Mouse (Mus musculus): ENCODE results near the gene Tagln3. TPM values are rescaled to one million over a fixed set of nuclear protein-coding genes. Genes with fewer than 3 reads are reported as not detected.

The Tagln3 gene
- polyA plus RNA-seq (2011; ENCODE audit: insufficient read depth, insufficient read length, low read depth, missing spikeins) = 3.7 and 4.9 TPM in 2 replicates

DNA sequence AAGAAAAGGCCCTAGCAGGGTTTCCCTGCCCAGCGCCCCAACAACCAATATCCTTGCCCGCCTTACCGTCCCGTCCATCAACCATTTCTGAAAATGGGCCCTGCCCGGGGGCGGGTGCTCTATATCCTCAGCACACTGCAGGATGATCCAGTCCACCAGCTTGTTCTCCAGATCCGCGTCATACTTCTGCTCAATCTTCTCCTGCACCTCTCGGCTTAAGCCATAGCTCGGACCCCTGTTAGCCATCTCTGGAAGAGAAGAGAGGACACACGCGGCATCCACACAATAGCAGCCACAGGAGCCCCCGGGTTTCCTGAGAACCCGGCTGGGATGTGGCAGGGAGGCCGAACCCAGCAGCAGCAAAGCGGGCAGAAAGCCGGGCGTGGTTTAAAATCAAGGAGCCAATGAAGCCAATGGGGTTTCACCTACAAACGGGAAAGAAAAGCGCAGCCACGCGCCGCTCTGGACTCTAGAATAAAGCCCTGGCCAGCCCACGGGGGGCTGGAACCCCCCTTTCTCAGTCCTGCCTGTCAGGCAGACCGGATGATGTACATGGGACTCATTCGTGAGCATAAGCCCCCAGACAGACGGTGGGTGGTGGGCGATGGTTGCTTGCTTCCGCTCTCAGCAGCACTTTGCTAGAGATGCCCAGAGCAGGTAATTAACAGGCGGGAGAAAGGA, at the start of gene Tagln3:
TSS of gene Tagln3 (minus strand) at position 548 of the 681 bp plus-strand sequence.
- Histone ChIP-seq H3K4me1 (ENCODE audit: control insufficient read depth, insufficient read depth, low read length) (no peaks in the 10 kb centered on the region), H3K27ac (ENCODE audit: insufficient read depth, low read length) (peak within 1 kb of the TSS; percentile 7; the same call in 1 of the 2 replicates), H3K36me3 (ENCODE audit: control insufficient read depth, insufficient read depth, low read length, poor library complexity, severe bottlenecking) (no peaks in the 10 kb centered on the region), H3K9ac (ENCODE audit: low read depth, poor library complexity, severe bottlenecking) (peak within 1 kb of the TSS; percentile 51), H3K27me3 (ENCODE audit: control insufficient read depth, insufficient read depth, low read length, poor library complexity, severe bottlenecking) (no peaks in the 10 kb centered on the region), H3K4me3 (ENCODE audit: low read depth, low read length) (peak within 1 kb of the TSS; percentile 74), H3K9me3 (replicated peaks; ENCODE audit: control insufficient read depth, insufficient read depth, low read length, poor library complexity, severe bottlenecking) (no peaks in the 10 kb centered on the region)
- TF ChIP-seq POLR2A (IDR thresholded peaks at IDR 0.05; ENCODE audit: insufficient read depth, low read length) (no peak), EP300 (IDR thresholded peaks at IDR 0.05; ENCODE audit: insufficient read depth, low read depth, low read length) (no peak), CTCF (IDR thresholded peaks at IDR 0.05; ENCODE audit: low read depth, low read length) (no peak)

DNA sequence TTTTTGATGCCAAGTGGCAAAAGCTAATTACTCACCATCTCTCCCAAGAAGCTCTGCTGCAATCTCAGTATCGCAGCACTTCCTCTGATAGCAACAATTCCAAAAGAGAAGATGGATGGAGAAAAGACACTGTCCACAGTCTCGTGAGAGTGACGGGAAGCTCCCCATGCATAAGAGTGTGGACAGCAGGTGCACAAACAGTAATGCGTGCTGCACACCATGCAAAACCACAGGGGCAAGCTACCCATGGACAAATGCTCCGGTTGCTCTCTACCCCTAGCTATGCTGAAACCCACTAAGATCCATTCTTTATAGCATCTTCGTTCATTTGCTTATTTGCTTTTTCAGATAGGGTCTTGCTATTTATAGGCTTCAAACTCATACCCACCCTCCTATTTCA, 46.5 kb upstream of the Tagln3 start:
- H3K27me3 ChIP-seq (ENCODE audit: control insufficient read depth, insufficient read depth, low read length, poor library complexity, severe bottlenecking) = no peaks in the 10 kb centered on the region
- H3K4me3 ChIP-seq (ENCODE audit: low read depth, low read length) = no peak overlapping the region
- no peak for TF ChIP-seq EP300 (IDR thresholded peaks at IDR 0.05; ENCODE audit: insufficient read depth, low read depth, low read length)
- TF ChIP-seq CTCF (IDR thresholded peaks at IDR 0.05; ENCODE audit: low read depth, low read length) = no peak
- no peak for TF ChIP-seq POLR2A (IDR thresholded peaks at IDR 0.05; ENCODE audit: insufficient read depth, low read length)
- no peaks in the 10 kb centered on the region for H3K4me1 ChIP-seq (ENCODE audit: control insufficient read depth, insufficient read depth, low read length)
- H3K9me3 ChIP-seq (replicated peaks; ENCODE audit: control insufficient read depth, insufficient read depth, low read length, poor library complexity, severe bottlenecking) = no peaks in the 10 kb centered on the region
- no peaks in the 10 kb centered on the region for H3K36me3 ChIP-seq (ENCODE audit: control insufficient read depth, insufficient read depth, low read length, poor library complexity, severe bottlenecking)
- no peak overlapping the region for H3K9ac ChIP-seq (ENCODE audit: low read depth, poor library complexity, severe bottlenecking)
- no peak overlapping the region for H3K27ac ChIP-seq (ENCODE audit: insufficient read depth, low read length)

DNA sequence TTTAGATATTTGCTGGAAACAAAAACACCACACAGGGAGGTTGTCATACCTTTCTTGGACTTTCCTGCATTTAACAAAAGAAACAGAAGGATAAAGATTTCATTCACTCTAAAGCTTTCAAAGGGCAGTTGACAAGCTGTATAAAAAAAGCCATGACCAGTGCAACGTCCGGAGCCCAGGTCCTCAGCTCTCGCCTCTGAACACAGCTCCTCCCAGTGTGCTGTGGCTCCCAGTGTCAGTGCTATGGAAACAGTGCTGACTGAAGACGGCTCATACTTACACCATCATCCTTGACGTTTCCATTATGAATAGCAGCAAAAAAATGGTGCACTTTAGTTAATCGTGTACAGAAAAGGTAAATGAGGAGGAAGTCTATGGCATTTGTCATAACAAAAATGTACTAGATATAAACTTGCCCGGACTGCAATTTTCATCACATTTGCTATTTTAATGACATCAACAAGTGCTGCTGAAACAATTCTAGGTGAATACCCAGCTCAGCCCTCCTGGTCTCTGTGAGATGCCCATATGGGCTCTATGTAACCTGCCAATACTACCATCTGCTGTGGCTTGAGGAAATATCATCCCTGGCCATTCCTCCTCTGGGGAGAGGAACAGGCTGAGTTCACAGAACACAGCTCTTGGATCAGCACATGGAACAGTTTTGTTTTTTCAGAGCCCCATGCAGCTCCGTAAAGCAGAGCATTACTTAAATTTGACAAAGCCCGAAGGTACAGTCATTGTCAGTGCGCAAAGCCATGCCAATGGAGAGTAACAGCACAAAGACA, 43.6 kb upstream of the Tagln3 start:
- H3K9ac ChIP-seq (ENCODE audit: low read depth, poor library complexity, severe bottlenecking) = no peak overlapping the region
- H3K36me3 ChIP-seq (ENCODE audit: control insufficient read depth, insufficient read depth, low read length, poor library complexity, severe bottlenecking) = no peaks in the 10 kb centered on the region
- no peak for TF ChIP-seq EP300 (IDR thresholded peaks at IDR 0.05; ENCODE audit: insufficient read depth, low read depth, low read length)
- TF ChIP-seq POLR2A (IDR thresholded peaks at IDR 0.05; ENCODE audit: insufficient read depth, low read length) = no peak
- TF ChIP-seq CTCF (IDR thresholded peaks at IDR 0.05; ENCODE audit: low read depth, low read length) = no peak
- H3K27ac ChIP-seq (ENCODE audit: insufficient read depth, low read length) = no peak overlapping the region
- no peak overlapping the region for H3K4me3 ChIP-seq (ENCODE audit: low read depth, low read length)
- no peaks in the 10 kb centered on the region for H3K4me1 ChIP-seq (ENCODE audit: control insufficient read depth, insufficient read depth, low read length)
- H3K27me3 ChIP-seq (ENCODE audit: control insufficient read depth, insufficient read depth, low read length, poor library complexity, severe bottlenecking) = no peaks in the 10 kb centered on the region
- no peaks in the 10 kb centered on the region for H3K9me3 ChIP-seq (replicated peaks; ENCODE audit: control insufficient read depth, insufficient read depth, low read length, poor library complexity, severe bottlenecking)

DNA sequence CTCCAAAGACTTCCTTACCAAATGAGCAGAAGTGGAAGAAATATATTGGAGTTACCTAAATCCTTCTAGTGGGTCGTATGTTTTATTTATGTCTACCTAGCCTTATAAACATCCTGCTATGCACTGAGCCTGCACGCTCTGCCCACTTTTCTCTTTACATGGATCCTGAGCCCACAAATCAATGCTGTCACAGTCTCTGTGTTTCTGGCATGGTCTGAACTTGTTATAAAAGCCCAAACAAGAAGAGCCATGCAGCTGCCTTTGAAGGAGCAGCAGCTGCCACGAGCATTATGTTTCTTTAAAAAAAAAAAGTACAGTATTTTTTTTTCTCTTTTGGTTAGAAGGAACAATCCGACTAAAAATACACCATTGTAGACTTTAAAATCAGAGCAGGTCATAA, 43.0 kb upstream of the Tagln3 start:
- H3K4me3 ChIP-seq (ENCODE audit: low read depth, low read length) = no peak overlapping the region
- H3K36me3 ChIP-seq (ENCODE audit: control insufficient read depth, insufficient read depth, low read length, poor library complexity, severe bottlenecking) = no peaks in the 10 kb centered on the region
- no peaks in the 10 kb centered on the region for H3K9me3 ChIP-seq (replicated peaks; ENCODE audit: control insufficient read depth, insufficient read depth, low read length, poor library complexity, severe bottlenecking)
- H3K27me3 ChIP-seq (ENCODE audit: control insufficient read depth, insufficient read depth, low read length, poor library complexity, severe bottlenecking) = no peaks in the 10 kb centered on the region
- no peak overlapping the region for H3K9ac ChIP-seq (ENCODE audit: low read depth, poor library complexity, severe bottlenecking)
- no peak for TF ChIP-seq CTCF (IDR thresholded peaks at IDR 0.05; ENCODE audit: low read depth, low read length)
- TF ChIP-seq EP300 (IDR thresholded peaks at IDR 0.05; ENCODE audit: insufficient read depth, low read depth, low read length) = no peak
- TF ChIP-seq POLR2A (IDR thresholded peaks at IDR 0.05; ENCODE audit: insufficient read depth, low read length) = no peak
- no peaks in the 10 kb centered on the region for H3K4me1 ChIP-seq (ENCODE audit: control insufficient read depth, insufficient read depth, low read length)
- no peak overlapping the region for H3K27ac ChIP-seq (ENCODE audit: insufficient read depth, low read length)

DNA sequence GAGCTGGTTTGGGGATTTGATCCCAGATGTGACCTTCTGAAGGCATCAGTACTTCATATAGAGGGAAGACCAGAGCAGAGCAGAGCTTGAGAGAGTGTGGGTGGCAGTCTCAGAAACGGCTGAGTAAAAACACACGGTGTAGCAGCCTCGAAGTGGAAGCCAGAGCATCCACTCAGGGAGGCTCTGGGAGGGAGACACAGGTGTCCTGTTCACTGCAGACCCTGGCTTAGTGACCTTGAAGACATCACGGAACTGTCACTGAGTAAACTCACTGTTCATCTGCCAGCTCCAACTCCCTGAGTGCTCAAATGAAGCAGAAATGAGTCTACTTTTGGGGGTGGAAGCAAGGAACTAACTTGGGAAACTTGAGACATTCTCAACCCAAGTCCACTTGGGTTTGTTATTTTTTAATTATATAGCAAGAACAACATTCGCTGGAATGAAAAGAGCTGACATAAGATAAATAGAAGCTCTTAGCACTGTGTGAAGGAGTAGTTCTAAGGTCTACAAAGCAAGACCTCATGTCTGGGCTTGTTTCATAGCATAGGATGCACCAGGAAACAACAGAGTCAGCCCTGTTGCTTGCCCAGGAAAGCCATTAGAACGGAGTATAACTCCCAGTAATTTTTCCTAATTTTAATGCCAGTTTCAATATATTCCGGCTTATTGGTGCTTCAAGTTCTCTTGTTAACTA, 41.5 kb upstream of the Tagln3 start:
- no peak overlapping the region for H3K9ac ChIP-seq (ENCODE audit: low read depth, poor library complexity, severe bottlenecking)
- TF ChIP-seq POLR2A (IDR thresholded peaks at IDR 0.05; ENCODE audit: insufficient read depth, low read length) (no peak), EP300 (IDR thresholded peaks at IDR 0.05; ENCODE audit: insufficient read depth, low read depth, low read length) (no peak), CTCF (IDR thresholded peaks at IDR 0.05; ENCODE audit: low read depth, low read length) (no peak)
- no peaks in the 10 kb centered on the region for H3K4me1 ChIP-seq (ENCODE audit: control insufficient read depth, insufficient read depth, low read length)
- H3K27ac ChIP-seq (ENCODE audit: insufficient read depth, low read length) = no peak overlapping the region
- H3K36me3 ChIP-seq (ENCODE audit: control insufficient read depth, insufficient read depth, low read length, poor library complexity, severe bottlenecking) = no peaks in the 10 kb centered on the region
- no peak overlapping the region for H3K4me3 ChIP-seq (ENCODE audit: low read depth, low read length)
- H3K27me3 ChIP-seq (ENCODE audit: control insufficient read depth, insufficient read depth, low read length, poor library complexity, severe bottlenecking) = no peaks in the 10 kb centered on the region
- no peaks in the 10 kb centered on the region for H3K9me3 ChIP-seq (replicated peaks; ENCODE audit: control insufficient read depth, insufficient read depth, low read length, poor library complexity, severe bottlenecking)
